Mouse (Mus musculus) kidney, embryonic 16.5 days (tissue): ENCODE results near the gene Farp1. TPM values are rescaled to one million over a fixed set of nuclear protein-coding genes. Genes with fewer than 3 reads are reported as not detected.

Source experiments
- ATAC-seq: fragments of 200-750 bp; cut with Nextera tagmentation; 2 replicates; pipeline ENCODE4 v1.8.0; 2017; ENCODE audit warnings: moderate TSS enrichment; ENCODE audit not compliant: low FRiP score, low TSS enrichment
- H3K27ac ChIP-seq: fragments of 300-500 bp; sonication (generic); 2 replicates; pipeline ENCODE4 v1.5.1; 2014; ENCODE audit warnings: low read length
- H3K27me3 ChIP-seq: fragments of 300-500 bp; sonication (generic); 2 replicates; pipeline ENCODE4 v1.6.1; 2014; ENCODE audit warnings: low read length, control low read depth, mixed read lengths; ENCODE audit not compliant: insufficient read depth
- H3K36me3 ChIP-seq: fragments of 300-500 bp; sonication (generic); 2 replicates; pipeline ENCODE4 v1.6.1; 2014; ENCODE audit warnings: low read length, control low read depth, mixed read lengths; ENCODE audit not compliant: insufficient read depth
- H3K4me1 ChIP-seq: fragments of 300-500 bp; sonication (generic); 2 replicates; pipeline ENCODE4 v1.6.1; 2014; ENCODE audit warnings: low read length, control low read depth, mixed read lengths; ENCODE audit not compliant: insufficient read depth
- H3K4me2 ChIP-seq: fragments of 300-500 bp; sonication (generic); replicated peaks from 2 replicates; pipeline ENCODE4 v1.6.1; 2014; ENCODE audit warnings: low read depth, low read length
- H3K4me3 ChIP-seq: fragments of 300-500 bp; sonication (generic); 2 replicates; pipeline ENCODE4 v1.5.1; 2014; ENCODE audit warnings: mild to moderate bottlenecking, low read length
- H3K9ac ChIP-seq: fragments of 300-500 bp; sonication (generic); replicated peaks from 2 replicates; pipeline ENCODE4 v1.6.1; 2014; ENCODE audit warnings: low read length
- H3K9me3 ChIP-seq: fragments of 300-500 bp; sonication (generic); 2 replicates; pipeline ENCODE4 v1.6.1; 2016; ENCODE audit warnings: low read length, control low read depth
- WGBS: fragments of 180-500 bp; shearing (Covaris S2); extraction: QIAGEN DNeasy Blood & Tissue Kit; methylation state at CpG from one replicate; pipeline ENCODE4 v1.1.7; 2014; 5-methylcytosine and 5-hydroxymethylcytosine counted together
- polyA plus RNA-seq: library from polyadenylated mRNA; unstranded; fragments of >200 nt; fragmentation: Nextera tagmentation; extraction: Ambion mirVana; gene quantifications from 2 replicates; pipeline ENCODE4 v1.2.1, GENCODE M21; 2015

Farp1 gene
- polyA plus RNA-seq, 1 experiment from 2014 or later = 31.9 TPM

GRCm38 (mm10) chr14:121145291-121145690 lies 110.3 kb downstream of the Farp1 start:
- Histone ChIP-seq H3K9me3 (no peaks in the 10 kb centered on the region), H3K27me3 (no peaks in the 10 kb centered on the region), H3K4me3 (peak overlapping the region; percentile 24), H3K27ac (peak overlapping the region; percentile 93), H3K9ac (peak overlapping the region; percentile 55), H3K4me2 (peak overlapping the region; percentile 44), H3K36me3 (no peaks in the 10 kb centered on the region), H3K4me1 (peaks cover 50% of the 10 kb centered on the region)
- peak; percentile 50 for ATAC-seq
- 35% methylated on average over 3 of the region's 3 CpGs for WGBS

- H3K4me3 ChIP-seq = peak overlapping the region; percentile 24
- H3K27ac ChIP-seq = peak overlapping the region; percentile 93
- peak overlapping the region; percentile 55 for H3K9ac ChIP-seq
- H3K4me1 ChIP-seq = peaks cover 52% of the 10 kb centered on the region
- ATAC-seq = peak; percentile 84
- WGBS = 7% methylated on average over 10 of the region's 10 CpGs
- H3K4me2 ChIP-seq = peak overlapping the region; percentile 44
- no peaks in the 10 kb centered on the region for H3K36me3 ChIP-seq
- no peaks in the 10 kb centered on the region for H3K27me3 ChIP-seq
- no peaks in the 10 kb centered on the region for H3K9me3 ChIP-seq
Measured at GRCm38 (mm10) chr14:121145698-121146097, 110.7 kb downstream of the Farp1 start.

GRCm38 (mm10) chr14:121146213-121146612 lies 111.2 kb downstream of the Farp1 start:
- no peak overlapping the region; the same call in 1 of the 2 replicates for H3K4me2 ChIP-seq
- WGBS = 64% methylated on average over 7 of the region's 7 CpGs
- no peak overlapping the region for H3K4me3 ChIP-seq
- H3K4me1 ChIP-seq = peaks cover 57% of the 10 kb centered on the region
- H3K27ac ChIP-seq = peak overlapping the region; percentile 87
- no peaks in the 10 kb centered on the region for H3K36me3 ChIP-seq
- no peaks in the 10 kb centered on the region for H3K9me3 ChIP-seq
- no peak overlapping the region for H3K9ac ChIP-seq
- no peak for ATAC-seq
- H3K27me3 ChIP-seq = no peaks in the 10 kb centered on the region

- H3K9ac ChIP-seq = no peak overlapping the region
- ATAC-seq = no peak
- H3K4me2 ChIP-seq = no peak overlapping the region
- H3K36me3 ChIP-seq = no peaks in the 10 kb centered on the region
- no peaks in the 10 kb centered on the region for H3K9me3 ChIP-seq
- peaks cover 65% of the 10 kb centered on the region for H3K4me1 ChIP-seq
- WGBS = 67% methylated on average over 3 of the region's 3 CpGs
- peak overlapping the region; percentile 60 for H3K27ac ChIP-seq
- H3K4me3 ChIP-seq = no peak overlapping the region
- no peaks in the 10 kb centered on the region for H3K27me3 ChIP-seq
Measured at GRCm38 (mm10) chr14:121147026-121147425, 112.0 kb downstream of the Farp1 start.

DNA sequence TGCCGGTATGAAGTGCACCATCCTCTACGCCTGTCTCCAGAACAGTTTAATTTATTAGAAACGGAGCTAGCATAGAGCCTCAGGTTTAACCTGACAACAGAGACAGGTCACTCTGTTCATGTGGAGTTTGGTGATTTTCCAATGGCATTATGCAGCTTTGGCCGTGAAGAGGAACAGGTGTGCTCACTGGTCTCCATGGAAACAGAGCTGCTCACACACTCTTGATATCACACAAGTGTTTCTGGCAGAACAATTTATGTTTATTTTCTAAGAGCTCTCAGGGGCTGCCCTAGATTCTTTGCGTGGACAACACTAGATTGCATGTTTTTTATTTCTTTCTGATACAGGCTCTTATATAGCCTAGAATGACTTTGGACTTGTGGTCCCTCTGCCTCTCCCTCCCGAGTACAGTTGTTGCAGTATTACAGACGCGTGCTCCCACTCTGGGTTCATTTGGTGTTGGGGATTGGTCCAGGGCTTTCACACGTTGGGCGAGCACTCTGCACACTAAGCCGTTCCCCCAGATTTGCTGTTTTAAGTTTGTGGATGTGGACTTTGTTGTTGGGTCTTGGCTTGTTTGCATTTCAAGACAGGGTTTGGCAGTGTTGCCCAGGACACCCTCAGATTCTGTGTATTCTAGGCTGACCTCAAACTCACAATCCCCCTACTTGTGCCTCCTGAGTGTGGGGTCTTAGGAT lies 113.2 kb downstream of the Farp1 start:
- 76% methylated on average over 11 of the region's 11 CpGs for WGBS
- H3K36me3 ChIP-seq = no peaks in the 10 kb centered on the region
- no peak for ATAC-seq
- H3K27me3 ChIP-seq = no peaks in the 10 kb centered on the region
- H3K4me2 ChIP-seq = no peak overlapping the region
- H3K4me1 ChIP-seq = peaks cover 72% of the 10 kb centered on the region
- H3K27ac ChIP-seq = no peak overlapping the region
- no peaks in the 10 kb centered on the region for H3K9me3 ChIP-seq
- H3K9ac ChIP-seq = no peak overlapping the region
- H3K4me3 ChIP-seq = no peak overlapping the region

- no peaks in the 10 kb centered on the region for H3K27me3 ChIP-seq
- no peaks in the 10 kb centered on the region for H3K9me3 ChIP-seq
- H3K27ac ChIP-seq = no peak overlapping the region
- 73% methylated on average over 5 of the region's 5 CpGs for WGBS
- H3K36me3 ChIP-seq = no peaks in the 10 kb centered on the region
- H3K4me3 ChIP-seq = no peak overlapping the region
- peaks cover 69% of the 10 kb centered on the region for H3K4me1 ChIP-seq
- no peak overlapping the region for H3K9ac ChIP-seq
- H3K4me2 ChIP-seq = no peak overlapping the region
- no peak for ATAC-seq
Measured at GRCm38 (mm10) chr14:121149984-121150383, 115.0 kb downstream of the Farp1 start.

GRCm38 (mm10) chr14:121151837-121152236 lies 116.8 kb downstream of the Farp1 start:
- Histone ChIP-seq H3K4me2 (no peak overlapping the region), H3K9me3 (peaks cover 5% of the 10 kb centered on the region; the same call in 1 of the 2 replicates), H3K9ac (no peak overlapping the region), H3K4me3 (no peak overlapping the region), H3K4me1 (peaks cover 56% of the 10 kb centered on the region), H3K27me3 (no peaks in the 10 kb centered on the region), H3K27ac (peak overlapping the region; percentile 62; the same call in 1 of the 2 replicates), H3K36me3 (no peaks in the 10 kb centered on the region)
- 84% methylated on average over 10 of the region's 10 CpGs for WGBS
- ATAC-seq = no peak

GRCm38 (mm10) chr14:121152771-121153170 lies 117.8 kb downstream of the Farp1 start:
- Histone ChIP-seq H3K4me1 (peaks cover 47% of the 10 kb centered on the region), H3K9me3 (peaks cover 10% of the 10 kb centered on the region; the same call in 1 of the 2 replicates), H3K27me3 (no peaks in the 10 kb centered on the region), H3K4me2 (no peak overlapping the region), H3K36me3 (no peaks in the 10 kb centered on the region), H3K9ac (no peak overlapping the region), H3K4me3 (no peak overlapping the region), H3K27ac (peak overlapping the region; percentile 72)
- ATAC-seq = 0 out of 2 replicates have a peak, but pooled peaks have one; percentile 28
- WGBS = 62% methylated on average over 6 of the region's 6 CpGs

GRCm38 (mm10) chr14:121153260-121153659 lies 118.3 kb downstream of the Farp1 start:
- H3K4me2 ChIP-seq = no peak overlapping the region
- no peaks in the 10 kb centered on the region for H3K36me3 ChIP-seq
- no peak overlapping the region for H3K9ac ChIP-seq
- H3K4me1 ChIP-seq = peaks cover 44% of the 10 kb centered on the region
- peaks cover 10% of the 10 kb centered on the region; the same call in 1 of the 2 replicates for H3K9me3 ChIP-seq
- no peak for ATAC-seq
- H3K27me3 ChIP-seq = no peaks in the 10 kb centered on the region
- WGBS = 69% methylated on average over 7 of the region's 7 CpGs
- peak overlapping the region; percentile 72 for H3K27ac ChIP-seq
- H3K4me3 ChIP-seq = no peak overlapping the region

DNA sequence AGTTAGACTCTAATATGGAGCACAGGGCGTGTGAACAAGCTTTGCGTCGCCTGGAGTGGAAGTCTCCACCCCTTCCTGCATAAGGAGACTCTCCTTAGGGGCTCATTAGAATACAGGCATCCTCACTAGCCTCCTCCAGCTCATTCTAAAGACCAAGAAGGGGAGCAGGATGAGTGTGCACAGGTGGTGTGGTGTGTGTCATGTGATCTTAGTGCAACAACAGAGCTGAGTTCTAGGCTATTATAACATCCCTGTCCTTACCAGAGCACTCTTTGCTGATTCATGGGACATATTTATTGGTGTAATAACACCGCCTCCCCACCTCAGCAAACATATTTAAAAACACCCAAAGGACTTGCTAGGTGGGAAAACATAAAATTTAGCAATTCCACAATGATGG lies 120.2 kb downstream of the Farp1 start:
- H3K9ac ChIP-seq = no peak overlapping the region
- H3K27ac ChIP-seq = no peak overlapping the region
- no peak overlapping the region for H3K4me3 ChIP-seq
- 46% methylated on average over 4 of the region's 4 CpGs for WGBS
- no peaks in the 10 kb centered on the region for H3K27me3 ChIP-seq
- H3K9me3 ChIP-seq = peaks cover 10% of the 10 kb centered on the region; the same call in 1 of the 2 replicates
- H3K36me3 ChIP-seq = no peaks in the 10 kb centered on the region
- H3K4me2 ChIP-seq = no peak overlapping the region
- H3K4me1 ChIP-seq = peaks cover 51% of the 10 kb centered on the region
- ATAC-seq = no peak
